Mouse (Mus musculus) embryonic facial prominence, embryonic 13.5 days (tissue): ENCODE data around the gene Maff. TPM values are rescaled to one million over a fixed set of nuclear protein-coding genes. Genes with fewer than 3 reads are reported as not detected.
A peak's percentile ranks its signal among the peaks of the same experiment; 100 is the strongest.

Experiments used
- ATAC-seq: fragments of 200-750 bp; cut with Nextera tagmentation; 2 replicates; pipeline ENCODE4 v1.8.0; 2017; ENCODE audit warnings: low read depth; ENCODE audit not compliant: insufficient number of reproducible peaks, insufficient read depth, low FRiP score, low TSS enrichment
- H3K27ac ChIP-seq: fragments of 300-500 bp; sonication (generic); 2 replicates; pipeline ENCODE4 v1.5.1; 2015; ENCODE audit warnings: moderate library complexity, mild to moderate bottlenecking, inconsistent platforms
- H3K27me3 ChIP-seq: fragments of 300-500 bp; sonication (generic); 2 replicates; pipeline ENCODE4 v1.6.1; 2015; ENCODE audit warnings: mild to moderate bottlenecking, inconsistent platforms
- H3K36me3 ChIP-seq: fragments of 300-500 bp; sonication (generic); 2 replicates; pipeline ENCODE4 v1.6.1; 2015; ENCODE audit warnings: mild to moderate bottlenecking, inconsistent platforms
- H3K4me1 ChIP-seq: fragments of 300-500 bp; sonication (generic); 2 replicates; pipeline ENCODE4 v1.6.1; 2015; ENCODE audit warnings: inconsistent platforms
- H3K4me2 ChIP-seq: fragments of 300-500 bp; sonication (generic); 2 replicates; pipeline ENCODE4 v1.6.1; 2015; ENCODE audit warnings: moderate library complexity, mild to moderate bottlenecking, inconsistent platforms
- H3K4me3 ChIP-seq: fragments of 300-500 bp; sonication (generic); 2 replicates; pipeline ENCODE4 v1.5.1; 2015; ENCODE audit warnings: mild to moderate bottlenecking, inconsistent platforms
- H3K9ac ChIP-seq: fragments of 300-500 bp; sonication (generic); 2 replicates; pipeline ENCODE4 v1.6.1; 2015; ENCODE audit warnings: mild to moderate bottlenecking, inconsistent platforms
- H3K9me3 ChIP-seq: fragments of 300-500 bp; sonication (generic); 2 replicates; pipeline ENCODE4 v1.6.1; 2016; ENCODE audit warnings: inconsistent platforms
- WGBS: fragments of 180-500 bp; shearing (Covaris S2); methylation state at CpG from one replicate; pipeline ENCODE4 v1.1.7; 2015; ENCODE audit warnings: mixed read lengths; 5-methylcytosine and 5-hydroxymethylcytosine counted together
- polyA plus RNA-seq: library from polyadenylated mRNA; unstranded; fragments of >200 nt; fragmentation: Nextera tagmentation; extraction: Ambion mirVana; gene quantifications from 2 replicates; pipeline ENCODE4 v1.2.1, GENCODE M21; 2015

The Maff gene
- polyA plus RNA-seq, 1 experiment from 2014 or later: 2.8 TPM

- WGBS: 66% methylated on average over 4 of the region's 4 CpGs
- Histone ChIP-seq H3K36me3 (no peaks in the 10 kb centered on the region), H3K9me3 (no peaks in the 10 kb centered on the region), H3K4me1 (peaks cover 9% of the 10 kb centered on the region), H3K4me2 (no peak overlapping the region), H3K4me3 (no peak overlapping the region), H3K9ac (no peak overlapping the region), H3K27ac (no peak overlapping the region), H3K27me3 (no peaks in the 10 kb centered on the region)
- ATAC-seq: no peak
Measured at GRCm38 (mm10) chr15:79333409-79333808, 13.0 kb upstream of the Maff start.

- WGBS: 47% methylated on average over 7 of the region's 7 CpGs
- ATAC-seq: no peak
- no peaks in the 10 kb centered on the region for H3K27me3 ChIP-seq
- peaks cover 9% of the 10 kb centered on the region for H3K4me1 ChIP-seq
- H3K27ac ChIP-seq: no peak overlapping the region
- peak overlapping the region; percentile 21; the same call in 1 of the 2 replicates for H3K9ac ChIP-seq
- no peak overlapping the region for H3K4me2 ChIP-seq
- H3K9me3 ChIP-seq: no peaks in the 10 kb centered on the region
- H3K36me3 ChIP-seq: no peaks in the 10 kb centered on the region
- H3K4me3 ChIP-seq: no peak overlapping the region
Measured at GRCm38 (mm10) chr15:79335061-79335655, 11.3 kb upstream of the Maff start.

GRCm38 (mm10) chr15:79338978-79339377, 7.4 kb upstream of the Maff start:
- no peaks in the 10 kb centered on the region for H3K27me3 ChIP-seq
- no peaks in the 10 kb centered on the region for H3K9me3 ChIP-seq
- H3K4me3 ChIP-seq: no peak overlapping the region
- no peaks in the 10 kb centered on the region for H3K36me3 ChIP-seq
- peaks cover 9% of the 10 kb centered on the region for H3K4me1 ChIP-seq
- no peak for ATAC-seq
- WGBS: 74% methylated on average over 5 of the region's 5 CpGs
- H3K9ac ChIP-seq: no peak overlapping the region
- no peak overlapping the region for H3K4me2 ChIP-seq
- H3K27ac ChIP-seq: no peak overlapping the region

GRCm38 (mm10) chr15:79342641-79343337, 3.6 kb upstream of the Maff start:
- Histone ChIP-seq H3K27ac (no peak overlapping the region), H3K36me3 (no peaks in the 10 kb centered on the region), H3K27me3 (no peaks in the 10 kb centered on the region), H3K9ac (no peak overlapping the region), H3K4me3 (no peak overlapping the region), H3K9me3 (no peaks in the 10 kb centered on the region), H3K4me1 (peaks cover 4% of the 10 kb centered on the region; the same call in 1 of the 2 replicates), H3K4me2 (no peak overlapping the region)
- 75% methylated on average over 6 of the region's 6 CpGs for WGBS
- ATAC-seq: no peak

- WGBS: 81% methylated on average over 4 of the region's 4 CpGs
- no peak for ATAC-seq
- H3K4me3 ChIP-seq: no peak overlapping the region
Measured at GRCm38 (mm10) chr15:79344627-79345026, 1.8 kb upstream of the Maff start.

GRCm38 (mm10) chr15:79347165-79347844, 884 bp downstream of the Maff start:
- no peaks in the 10 kb centered on the region for H3K36me3 ChIP-seq
- WGBS: under 1% methylated on average over 60 of the region's 61 CpGs

More at GRCm38 (mm10) chr15:79344627-79345026, 1.8 kb upstream of the Maff start:
- Histone ChIP-seq H3K9ac (no peak overlapping the region), H3K36me3 (no peaks in the 10 kb centered on the region), H3K27me3 (peaks cover 6% of the 10 kb centered on the region; the same call in 1 of the 2 replicates), H3K9me3 (no peaks in the 10 kb centered on the region), H3K4me1 (peaks cover 14% of the 10 kb centered on the region), H3K4me2 (no peak overlapping the region), H3K27ac (no peak overlapping the region)

GRCm38 (mm10) chr15:79347845-79348506, 1.6 kb downstream of the Maff start:
- H3K9ac ChIP-seq: peak overlapping the region; percentile 81
- peak overlapping the region; percentile 94 for H3K27ac ChIP-seq
- H3K4me2 ChIP-seq: peak overlapping the region; percentile 89
- WGBS: 1% methylated on average over 40 of the region's 46 CpGs
- H3K4me1 ChIP-seq: peaks cover 22% of the 10 kb centered on the region
- H3K9me3 ChIP-seq: no peaks in the 10 kb centered on the region
- peak overlapping the region; percentile 74 for H3K4me3 ChIP-seq
- peak; percentile 74 for ATAC-seq
- H3K27me3 ChIP-seq: peaks cover 6% of the 10 kb centered on the region; the same call in 1 of the 2 replicates
- H3K36me3 ChIP-seq: no peaks in the 10 kb centered on the region

More at GRCm38 (mm10) chr15:79347165-79347844, 884 bp downstream of the Maff start:
- Histone ChIP-seq H3K4me2 (peak overlapping the region; percentile 89), H3K4me1 (peaks cover 22% of the 10 kb centered on the region), H3K27ac (peak overlapping the region; percentile 94), H3K9ac (peak overlapping the region; percentile 81), H3K4me3 (peak overlapping the region; percentile 74), H3K9me3 (no peaks in the 10 kb centered on the region), H3K27me3 (peaks cover 6% of the 10 kb centered on the region; the same call in 1 of the 2 replicates)
- ATAC-seq: peak; percentile 83

- H3K36me3 ChIP-seq: no peaks in the 10 kb centered on the region
- H3K4me2 ChIP-seq: peak overlapping the region; percentile 89
- H3K9me3 ChIP-seq: no peaks in the 10 kb centered on the region
- peaks cover 22% of the 10 kb centered on the region for H3K4me1 ChIP-seq
- H3K27me3 ChIP-seq: peaks cover 6% of the 10 kb centered on the region; the same call in 1 of the 2 replicates
- no peak overlapping the region for H3K27ac ChIP-seq
- WGBS: 62% methylated on average over 8 of the region's 8 CpGs
- H3K9ac ChIP-seq: peak overlapping the region; percentile 81; the same call in 1 of the 2 replicates
- peak overlapping the region; percentile 74 for H3K4me3 ChIP-seq
- no peak for ATAC-seq
Measured at GRCm38 (mm10) chr15:79348651-79349050, 2.2 kb downstream of the Maff start.

- no peak overlapping the region for H3K27ac ChIP-seq
- H3K4me2 ChIP-seq: no peak overlapping the region
- H3K27me3 ChIP-seq: peaks cover 10% of the 10 kb centered on the region
Measured at GRCm38 (mm10) chr15:79350866-79351265, 4.4 kb downstream of the Maff start.

GRCm38 (mm10) chr15:79351331-79351767, 4.9 kb downstream of the Maff start:
- Histone ChIP-seq H3K4me1 (peaks cover 29% of the 10 kb centered on the region), H3K27ac (no peak overlapping the region), H3K4me3 (no peak overlapping the region), H3K36me3 (no peaks in the 10 kb centered on the region), H3K4me2 (peak overlapping the region; percentile 37), H3K9ac (peak overlapping the region; percentile 57; the same call in 1 of the 2 replicates), H3K9me3 (no peaks in the 10 kb centered on the region), H3K27me3 (peaks cover 15% of the 10 kb centered on the region)
- WGBS: 20% methylated on average over 15 of the region's 15 CpGs
- ATAC-seq: no peak

More at GRCm38 (mm10) chr15:79350866-79351265, 4.4 kb downstream of the Maff start:
- no peak for ATAC-seq
- Histone ChIP-seq H3K36me3 (no peaks in the 10 kb centered on the region), H3K9ac (no peak overlapping the region), H3K4me3 (no peak overlapping the region), H3K4me1 (peaks cover 24% of the 10 kb centered on the region), H3K9me3 (no peaks in the 10 kb centered on the region)
- WGBS: 92% methylated on average over 4 of the region's 4 CpGs

- H3K9ac ChIP-seq: no peak overlapping the region
- no peak overlapping the region for H3K4me2 ChIP-seq
- no peak for ATAC-seq
- no peaks in the 10 kb centered on the region for H3K36me3 ChIP-seq
- no peak overlapping the region for H3K4me3 ChIP-seq
- H3K4me1 ChIP-seq: peaks cover 36% of the 10 kb centered on the region
- no peak overlapping the region for H3K27ac ChIP-seq
- H3K9me3 ChIP-seq: no peaks in the 10 kb centered on the region
- WGBS: 81% methylated on average over 6 of the region's 6 CpGs
- H3K27me3 ChIP-seq: peaks cover 22% of the 10 kb centered on the region
Measured at GRCm38 (mm10) chr15:79352479-79352878, 6.1 kb downstream of the Maff start.
